Mouse (Mus musculus): ENCODE measurements at regions not wholly inside any gene's neighbourhood (a gene's known extent, or its start where the extent isn't known, plus 50 kb on each side); places are given as distances from the start of the nearest gene placed in this dataset.

GRCm38 (mm10) chr14:61810836-61811235 lies 203.6 kb downstream of the Kcnrg start:
- no peak for DNase-seq (ENCODE audit: inconsistent age in 2 of 2, low spot score in 1 of 2)

- peak; percentile 70 to 81 for DNase-seq (ENCODE audit: inconsistent age in 2 of 2, low spot score in 1 of 2)
Observed at GRCm38 (mm10) chr14:61817711-61818110, 210.5 kb downstream of the Kcnrg start.

DNA sequence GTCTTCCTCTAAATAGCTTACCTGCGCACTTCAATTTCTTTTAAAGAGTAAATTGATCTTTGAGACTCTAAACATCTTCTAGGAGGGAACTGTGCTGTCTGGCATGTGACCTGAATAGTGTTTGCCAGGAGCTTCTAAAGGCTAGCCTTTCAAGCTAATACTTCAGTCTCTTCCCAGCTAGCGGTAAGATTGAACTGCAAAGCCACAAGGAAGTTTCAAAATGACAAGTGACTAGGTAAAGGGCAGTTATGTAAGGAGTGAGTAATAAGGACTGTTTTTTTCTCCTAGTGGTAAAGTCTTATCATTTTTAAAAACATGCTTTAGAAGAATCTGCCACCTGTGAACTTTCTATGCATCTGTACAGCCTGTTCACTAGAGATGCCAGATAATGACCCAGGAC lies 211.1 kb downstream of the Kcnrg start:
- DNase-seq (ENCODE audit: inconsistent age in 2 of 2, low spot score in 1 of 2): peak; percentile 20 to 70

GRCm38 (mm10) chr14:61819251-61819650 lies 212.0 kb downstream of the Kcnrg start:
- DNase-seq (ENCODE audit: inconsistent age in 2 of 2, low spot score in 1 of 2): no peak

DNA sequence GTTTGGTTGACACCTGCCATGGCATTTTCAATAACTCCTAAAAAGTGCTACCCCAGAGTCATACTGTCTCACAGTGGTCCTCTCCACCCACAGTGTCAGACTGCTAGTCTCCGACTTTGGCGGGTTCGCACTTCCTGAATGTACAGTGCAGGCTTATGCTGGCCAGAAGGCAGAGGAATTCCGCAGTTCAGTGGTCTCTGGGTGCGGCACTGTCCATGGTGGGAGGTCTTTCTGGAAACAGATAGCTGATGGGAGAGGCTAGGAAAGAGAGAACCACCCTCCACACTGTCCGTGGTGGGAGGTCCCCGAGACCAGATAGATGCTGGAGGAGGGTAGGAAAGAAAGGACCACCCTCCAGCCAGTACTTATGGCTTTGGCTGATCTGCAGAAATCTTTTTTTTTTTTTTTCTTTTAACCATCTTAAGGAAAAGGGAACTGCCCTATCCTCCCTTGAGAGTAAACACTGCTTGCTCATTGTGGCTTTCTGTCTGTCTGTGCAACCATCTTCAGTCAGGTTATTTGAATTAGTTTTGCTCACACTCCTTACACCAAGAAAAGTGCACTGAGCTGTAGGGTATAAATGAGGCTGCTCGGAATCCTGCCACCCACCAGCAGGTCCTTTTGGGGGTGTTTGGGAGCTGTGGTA lies 227.2 kb downstream of the Kcnrg start:
- DNase-seq (ENCODE audit: inconsistent age in 2 of 2, low spot score in 1 of 2): no peak

DNA sequence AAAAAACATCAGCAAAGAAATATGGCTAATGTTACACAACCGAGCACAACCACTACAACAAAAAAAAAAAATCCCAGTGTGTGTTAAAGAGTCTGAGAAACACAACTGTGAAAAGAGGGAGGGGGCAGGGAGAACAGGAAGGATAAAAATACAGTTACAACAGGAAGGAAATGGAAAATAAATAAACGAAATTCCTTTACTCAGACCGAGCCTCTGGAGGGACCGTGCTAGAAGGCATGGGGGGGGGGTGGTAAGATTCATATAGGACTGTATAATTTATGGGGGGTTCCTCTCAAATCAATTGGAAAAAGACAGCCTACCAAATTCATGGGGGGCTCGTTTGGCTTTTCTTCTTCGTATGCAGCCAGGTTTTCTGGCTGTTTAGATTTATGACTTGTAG lies 228.5 kb downstream of the Kcnrg start:
- DNase-seq (ENCODE audit: inconsistent age in 2 of 2, low spot score in 1 of 2): no peak

- DNase-seq (ENCODE audit: inconsistent age in 2 of 2, low spot score in 1 of 2): no peak
Observed at GRCm38 (mm10) chr14:61836231-61836630, 229.0 kb downstream of the Kcnrg start.

DNA sequence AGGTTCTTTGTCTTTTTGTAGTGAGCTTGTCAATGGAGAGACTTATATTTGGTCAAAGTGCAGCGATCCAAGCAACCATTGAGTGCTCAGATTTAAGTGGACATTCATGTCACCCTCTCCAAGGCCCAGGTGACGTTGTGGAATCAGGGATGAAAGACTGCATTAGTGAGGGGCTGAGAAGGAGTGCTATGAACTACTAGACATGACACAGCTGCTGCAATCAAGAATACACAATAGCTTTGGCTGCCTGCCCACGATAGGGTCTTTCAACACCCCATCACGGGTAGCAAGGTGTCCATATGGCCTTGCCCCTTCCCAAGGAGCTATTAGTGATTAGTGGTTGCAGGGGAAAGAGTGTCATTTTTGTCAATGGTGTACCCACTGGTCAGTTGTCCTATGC lies 229.7 kb downstream of the Kcnrg start:
- no peak for DNase-seq (ENCODE audit: inconsistent age in 2 of 2, low spot score in 1 of 2)

- no peak for DNase-seq (ENCODE audit: inconsistent age in 2 of 2, low spot score in 1 of 2)
Observed at GRCm38 (mm10) chr14:61837851-61838250, 230.6 kb downstream of the Kcnrg start.

GRCm38 (mm10) chr14:61842476-61842875 lies 235.2 kb downstream of the Kcnrg start:
- no peak for DNase-seq (ENCODE audit: inconsistent age in 2 of 2, low spot score in 1 of 2)

DNA sequence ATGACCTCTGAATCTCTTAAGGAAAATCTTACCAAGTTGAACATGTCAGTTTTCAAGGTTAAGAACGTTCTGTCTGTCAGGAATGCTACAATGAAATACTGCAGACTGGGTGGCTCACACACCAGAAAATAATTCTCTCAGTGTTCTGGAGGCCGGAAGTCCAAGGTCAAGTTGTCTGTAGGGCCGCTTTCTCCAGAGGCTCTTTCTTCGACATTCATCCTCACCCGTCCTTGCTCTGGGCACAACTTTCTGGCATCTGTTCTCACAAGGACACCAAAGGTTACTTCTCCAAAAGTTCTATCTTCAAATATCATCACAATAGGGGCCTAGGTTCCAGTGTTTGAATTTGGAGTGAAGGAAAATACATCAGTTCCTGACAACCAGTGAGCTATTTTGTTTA lies 239.2 kb downstream of the Kcnrg start:
- peak; percentile 59 to 74 for DNase-seq (ENCODE audit: inconsistent age in 2 of 2, low spot score in 1 of 2)

DNA sequence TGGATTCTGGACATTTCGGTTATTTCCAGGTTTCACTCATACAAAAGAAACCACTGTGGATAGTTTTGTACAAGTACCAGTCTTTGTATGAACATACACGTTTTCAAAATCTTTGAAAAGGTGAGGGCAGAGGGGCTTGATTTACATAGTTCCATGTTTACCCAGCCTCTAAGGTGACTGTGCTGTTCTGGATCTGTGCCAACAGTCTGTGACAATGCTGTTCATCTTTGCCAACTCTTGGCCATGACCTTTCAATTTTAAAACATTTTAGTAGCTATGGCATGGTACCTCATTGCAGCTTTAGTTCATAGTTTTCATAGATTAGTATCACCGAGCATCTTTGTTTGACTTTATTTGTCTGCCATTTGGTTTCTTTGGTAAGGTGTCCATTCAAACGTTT lies 243.0 kb downstream of the Kcnrg start:
- DNase-seq (ENCODE audit: inconsistent age in 2 of 2, low spot score in 1 of 2): peak; percentile 50 to 81

DNA sequence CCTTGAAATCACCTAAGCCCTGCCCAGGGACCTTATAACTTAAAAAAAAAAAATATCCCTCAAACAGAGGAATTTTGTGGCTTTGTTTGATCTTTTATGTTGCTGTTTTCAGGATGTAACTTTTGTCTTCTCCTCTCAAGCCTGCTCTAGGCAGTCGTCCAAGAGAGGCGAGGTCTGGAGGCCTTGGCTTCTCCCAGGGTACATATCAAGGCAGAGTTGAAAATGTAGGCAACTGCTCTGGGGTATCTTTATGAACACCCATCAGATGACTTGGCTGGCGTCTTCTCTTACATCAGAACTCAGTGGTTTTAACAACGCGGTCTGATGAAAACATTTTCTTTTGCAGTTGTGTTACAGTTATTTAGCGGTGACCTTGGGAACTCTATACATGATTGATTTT lies 250.4 kb downstream of the Kcnrg start:
- peak; percentile 74 to 86 for DNase-seq (ENCODE audit: inconsistent age in 2 of 2, low spot score in 1 of 2)

GRCm38 (mm10) chr14:61860688-61861087 lies 253.4 kb downstream of the Kcnrg start:
- no peak for DNase-seq (ENCODE audit: inconsistent age in 2 of 2, low spot score in 1 of 2)

DNA sequence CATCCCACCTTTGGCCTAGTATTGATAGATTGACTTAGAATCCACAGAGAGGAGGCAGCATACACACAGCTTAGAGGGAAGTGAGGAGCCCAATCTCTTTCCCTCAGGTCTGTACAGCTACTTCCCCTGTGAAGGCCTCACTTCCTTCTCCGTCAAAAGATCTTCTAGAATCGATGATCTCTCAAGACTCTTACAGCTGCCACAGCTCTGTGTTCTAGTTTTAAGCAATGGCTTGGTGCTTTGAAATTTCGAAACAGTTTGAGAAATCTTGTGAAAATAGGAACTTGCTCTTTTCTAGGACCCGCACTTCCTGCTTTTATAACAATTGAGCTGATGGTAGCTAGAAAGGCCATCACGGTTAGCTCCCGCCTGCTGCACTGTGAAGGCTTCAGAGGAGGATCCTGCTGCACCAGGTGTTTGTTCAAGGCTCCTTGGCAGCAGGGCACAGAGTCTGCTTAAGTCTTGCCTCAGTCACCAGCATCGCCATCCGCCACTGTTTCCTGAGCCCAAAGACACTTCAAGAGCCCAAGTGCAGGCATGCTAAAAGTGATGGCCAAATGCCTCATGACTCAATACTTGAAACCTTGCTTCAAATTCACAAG lies 254.2 kb downstream of the Kcnrg start:
- peak in 1 of 2 experiments; percentile 33 for DNase-seq (ENCODE audit: inconsistent age in 2 of 2, low spot score in 1 of 2)

GRCm38 (mm10) chr14:61862931-61863330 lies 255.7 kb downstream of the Kcnrg start:
- DNase-seq (ENCODE audit: inconsistent age in 2 of 2, low spot score in 1 of 2): peak in 1 of 2 experiments; percentile 49

GRCm38 (mm10) chr14:61863475-61863874 lies 256.2 kb downstream of the Kcnrg start:
- DNase-seq (ENCODE audit: inconsistent age in 2 of 2, low spot score in 1 of 2): peak; percentile 44 to 67

GRCm38 (mm10) chr14:61866532-61867268 lies 259.4 kb downstream of the Kcnrg start:
- peak in 1 of 2 experiments; percentile 66 for DNase-seq (ENCODE audit: inconsistent age in 2 of 2, low spot score in 1 of 2)

GRCm38 (mm10) chr14:61874206-61874605 lies 266.9 kb downstream of the Kcnrg start:
- DNase-seq (ENCODE audit: inconsistent age in 2 of 2, low spot score in 1 of 2): peak; percentile 72 to 85

DNA sequence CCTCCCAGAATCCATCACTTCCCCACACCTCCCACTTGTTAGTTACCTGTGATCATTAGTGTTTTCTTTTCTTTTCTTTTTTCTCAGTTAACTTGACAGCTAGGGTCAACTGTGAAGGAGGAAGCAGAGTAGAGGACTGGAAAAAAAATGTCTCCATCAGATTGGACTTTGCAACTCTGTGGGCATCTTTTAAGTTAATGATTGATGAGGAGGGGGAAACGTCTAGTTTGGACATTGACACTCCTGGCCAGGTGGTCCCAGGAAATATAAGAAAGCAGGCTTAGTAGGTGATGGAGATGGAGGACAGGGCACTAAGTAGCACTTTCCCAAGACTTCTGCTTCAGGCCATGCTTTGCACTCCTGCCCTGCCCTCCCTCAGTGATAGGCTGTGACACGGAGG lies 272.2 kb downstream of the Kcnrg start:
- no peak for DNase-seq (ENCODE audit: inconsistent age in 2 of 2, low spot score in 1 of 2)

GRCm38 (mm10) chr14:61880514-61881259 lies 273.4 kb downstream of the Kcnrg start:
- peak; percentile 49 to 55 for DNase-seq (ENCODE audit: inconsistent age in 2 of 2, low spot score in 1 of 2)

Data from adrenal gland, adult (tissue).